ENCODE assay signal across 9 mouse cellular contexts in genomic region chr1:135204196-135205126, GRCm38 (mm10). TPM values are rescaled to one million over a fixed set of nuclear protein-coding genes. Genes with fewer than 3 reads are reported as not detected.
DNase-seq lines count a peak whose midpoint lies in the region; ATAC-seq and TF ChIP-seq lines count a peak whose summit lies in the region.
"Had no signal": no experiment of that assay in that cellular context is flagged by ENCODE, and none has a peak within 500 bp of the region (broad histone marks: within the 10 kb centered on the region; RNA-seq: fewer than 3 reads in every experiment).

No protein-coding gene starts in this region.

- ATAC-seq in kidney, embryonic 16.5 days (ENCODE audit: low FRiP score, low TSS enrichment) = peak; percentile 78; the same call in 1 of the 2 replicates
- peak; percentile 68 for ATAC-seq in Patski
- ATAC-seq in megakaryocyte-erythroid progenitor cell, adult 5-6 weeks (replicated peaks; ENCODE audit: low FRiP score, low TSS enrichment, poor library complexity, severe bottlenecking) = peak; percentile 92

- no peak overlapping the region for H3K4me2 ChIP-seq in kidney, embryonic 16.5 days (replicated peaks; ENCODE audit: low read depth, low read length)
- H3K4me2 ChIP-seq: lung, embryonic 15.5 days had no signal

- in situ Hi-C loops in Patski (cut with MboI; ENCODE audit: low pct_unique_long_range_greater_than_20kb) = no loop called here

- TF ChIP-seq CTCF in Patski (IDR thresholded peaks at IDR 0.05) = no peak

- POLR2A ChIA-PET in Patski (lab: Charles Lee) = no interaction called here

- no peak for DNase-seq in kidney, adult 8-10 months
- no peak for DNase-seq in Patski (ENCODE audit: low read depth, low spot score)
- DNase-seq in frontal cortex, postnatal 36 days (ENCODE audit: low spot score in 2 of 2) = no peak
- DNase-seq in cerebellum, adult 8-10 months = no peak
- DNase-seq: cerebellum, adult 11-12 months had no signal

- no peaks in the 10 kb centered on the region for H3K27me3 ChIP-seq in kidney, embryonic 16.5 days (ENCODE audit: insufficient read depth, low read length)
- no peaks in the 10 kb centered on the region for H3K27me3 ChIP-seq in Patski
- no peaks in the 10 kb centered on the region for H3K27me3 ChIP-seq in erythroblast, embryonic 14.5 days (ENCODE audit: control insufficient read depth)
- H3K27me3 ChIP-seq: lung, embryonic 15.5 days had no signal

- H3K9me3 ChIP-seq in kidney, embryonic 16.5 days (ENCODE audit: low read length) = no peaks in the 10 kb centered on the region
- no peaks in the 10 kb centered on the region for H3K9me3 ChIP-seq in erythroblast, embryonic 14.5 days (ENCODE audit: control insufficient read depth, low read length)
- H3K9me3 ChIP-seq: lung, embryonic 15.5 days had no signal

- CTCF ChIA-PET in Patski (lab: Charles Lee) = interaction anchor here (0.7 kb wide), 1 partner anchor 63 kb away, joined by 3 read pairs; no protein-coding TSS in a partner anchor

- WGBS in kidney, embryonic 16.5 days = 22% methylated on average over 12 of the region's 12 CpGs

- H3K4me3 ChIP-seq in kidney, embryonic 16.5 days (ENCODE audit: low read length) = no peak overlapping the region
- H3K4me3 ChIP-seq in erythroblast, embryonic 14.5 days (replicated peaks) = peak overlapping the region; percentile 14
- H3K4me3 ChIP-seq: lung, embryonic 15.5 days had no signal

- H3K27ac ChIP-seq in kidney, embryonic 16.5 days (ENCODE audit: low read length) = peak overlapping the region; percentile 81
- H3K27ac ChIP-seq: lung, embryonic 15.5 days had no signal

- H3K4me1 ChIP-seq in kidney, embryonic 16.5 days (ENCODE audit: insufficient read depth, low read length) = peaks cover 14% of the 10 kb centered on the region
- H3K4me1 ChIP-seq in erythroblast, embryonic 14.5 days (ENCODE audit: control insufficient read depth) = peaks cover 51% of the 10 kb centered on the region

- no peak overlapping the region for H3K9ac ChIP-seq in kidney, embryonic 16.5 days (replicated peaks; ENCODE audit: low read length)
- H3K9ac ChIP-seq: lung, embryonic 15.5 days had no signal

- no peaks in the 10 kb centered on the region for H3K36me3 ChIP-seq in kidney, embryonic 16.5 days (ENCODE audit: insufficient read depth, low read length)
- no peaks in the 10 kb centered on the region for H3K36me3 ChIP-seq in erythroblast, embryonic 14.5 days (ENCODE audit: control insufficient read depth)
- H3K36me3 ChIP-seq: lung, embryonic 15.5 days had no signal

RNA-seq across cellular contexts. Expression of gene Gpr37l1, which starts 37.0 kb away (rescaled TPM):
- 0.10 TPM in 1 of 2 replicates, not detected in the other for polyA plus RNA-seq in kidney, embryonic 16.5 days (2015; fragmentation: Nextera tagmentation; extraction: Ambion mirVana)
- 0.04 TPM for polyA plus RNA-seq in Patski (2021)
- not detected in 2 replicates for polyA plus RNA-seq in erythroblast, embryonic 14.5 days (2012)
- not detected in 2 replicates for total RNA-seq in megakaryocyte-erythroid progenitor cell, adult 5-6 weeks (2014; fragmentation: Nextera tagmentation)
- total RNA-seq in megakaryocyte-erythroid progenitor cell, adult 5-6 weeks (2017) = not detected in 2 replicates

RNA-seq across cellular contexts. Expression of gene Elf3, which starts 53.9 kb away (rescaled TPM):
- 41.8 and 44.1 TPM in 2 replicates for polyA plus RNA-seq in kidney, embryonic 16.5 days (2015; fragmentation: Nextera tagmentation; extraction: Ambion mirVana)
- 27.3 TPM for polyA plus RNA-seq in Patski (2021)
- polyA plus RNA-seq in erythroblast, embryonic 14.5 days (2012) = not detected in 2 replicates
- total RNA-seq in megakaryocyte-erythroid progenitor cell, adult 5-6 weeks (2014; fragmentation: Nextera tagmentation) = not detected in 2 replicates
- not detected in 2 replicates for total RNA-seq in megakaryocyte-erythroid progenitor cell, adult 5-6 weeks (2017)

RNA-seq across cellular contexts. Expression of gene Arl8a, which starts 57.8 kb away (rescaled TPM):
- polyA plus RNA-seq in kidney, embryonic 16.5 days (2015; fragmentation: Nextera tagmentation; extraction: Ambion mirVana) = 42.9 and 46.7 TPM in 2 replicates
- 111 TPM for polyA plus RNA-seq in Patski (2021)
- 2.0 and 2.1 TPM in 2 replicates for polyA plus RNA-seq in erythroblast, embryonic 14.5 days (2012)
- total RNA-seq in megakaryocyte-erythroid progenitor cell, adult 5-6 weeks (2014; fragmentation: Nextera tagmentation) = 23.8 and 38.4 TPM in 2 replicates
- 7.9 and 14.8 TPM in 2 replicates for total RNA-seq in megakaryocyte-erythroid progenitor cell, adult 5-6 weeks (2017)

Comparison
In these comparisons a context has a peak if more than half of its experiments do, and no peak if none do; other contexts are left out.
1. RNA of gene Elf3, which starts 53.9 kb away (polyA plus RNA-seq): 41.8 to 44.1 TPM in kidney, embryonic 16.5 days and 27.3 TPM in Patski (single experiment); not detected in erythroblast, embryonic 14.5 days; every median in the first group is over 10 times any median in the second.
2. RNA of gene Arl8a, which starts 57.8 kb away (polyA plus RNA-seq): 111 TPM in Patski (single experiment) and 42.9 to 46.7 TPM in kidney, embryonic 16.5 days; 2.0 to 2.1 TPM in erythroblast, embryonic 14.5 days; every median in the first group is over 10 times any median in the second.
3. Peak in every context shown above with its lines, with median percentiles within 50 percentile points of each other: ATAC-seq.